Mouse (Mus musculus): Measurements from ENCODE around the gene Mstn.

Mstn gene

GRCm38 (mm10) chr1:53061340-53061739 lies at the start of gene Mstn:
TSS of gene Mstn (plus strand) at chr1:53061640.
- no peak for DNase-seq (ENCODE audit: low read depth)

GRCm38 (mm10) chr1:53014716-53015115 lies 46.7 kb upstream of the Mstn start:
- no peak for DNase-seq (ENCODE audit: low read depth)

- DNase-seq (ENCODE audit: low read depth): no peak
Observed at GRCm38 (mm10) chr1:53015606-53016005, 45.8 kb upstream of the Mstn start.

- DNase-seq (ENCODE audit: low read depth): no peak
Observed at GRCm38 (mm10) chr1:53018746-53019505, 42.5 kb upstream of the Mstn start.

GRCm38 (mm10) chr1:53020079-53020478 lies 41.4 kb upstream of the Mstn start, which contains the start of gene 1700019D03Rik:
TSS of gene 1700019D03Rik (minus strand) at chr1:53020179.
- no peak for DNase-seq (ENCODE audit: low read depth)

- DNase-seq (ENCODE audit: low read depth): peak; percentile 67
Observed at GRCm38 (mm10) chr1:53032550-53032949, 28.9 kb upstream of the Mstn start.

- no peak for DNase-seq (ENCODE audit: low read depth)
Observed at GRCm38 (mm10) chr1:53037443-53037871, 24.0 kb upstream of the Mstn start.

- no peak for DNase-seq (ENCODE audit: low read depth)
Observed at GRCm38 (mm10) chr1:53049763-53050427, 11.5 kb upstream of the Mstn start.

- peak; percentile 81 for DNase-seq (ENCODE audit: low read depth)
Observed at GRCm38 (mm10) chr1:53053087-53054022, 8.1 kb upstream of the Mstn start.

- DNase-seq (ENCODE audit: low read depth): no peak
Observed at GRCm38 (mm10) chr1:53059106-53059505, 2.3 kb upstream of the Mstn start.

- DNase-seq (ENCODE audit: low read depth): no peak
Observed at GRCm38 (mm10) chr1:53060499-53060898, 941 bp upstream of the Mstn start.

- DNase-seq (ENCODE audit: low read depth): no peak
Observed at GRCm38 (mm10) chr1:53061871-53062608, 600 bp downstream of the Mstn start.

GRCm38 (mm10) chr1:53063921-53064320 lies 2.5 kb downstream of the Mstn start:
- no peak for DNase-seq (ENCODE audit: low read depth)

- no peak for DNase-seq (ENCODE audit: low read depth)
Observed at GRCm38 (mm10) chr1:53069726-53070514, 8.5 kb downstream of the Mstn start.

- DNase-seq (ENCODE audit: low read depth): no peak
Observed at GRCm38 (mm10) chr1:53070664-53071175, 9.3 kb downstream of the Mstn start.

GRCm38 (mm10) chr1:53076656-53077055 lies 15.2 kb downstream of the Mstn start:
- DNase-seq (ENCODE audit: low read depth): peak; percentile 14

- DNase-seq (ENCODE audit: low read depth): peak; percentile 17
Observed at GRCm38 (mm10) chr1:53079876-53080275, 18.4 kb downstream of the Mstn start.

GRCm38 (mm10) chr1:53080603-53081002 lies 19.2 kb downstream of the Mstn start:
- DNase-seq (ENCODE audit: low read depth): no peak

GRCm38 (mm10) chr1:53085256-53085655 lies 23.8 kb downstream of the Mstn start:
- no peak for DNase-seq (ENCODE audit: low read depth)

GRCm38 (mm10) chr1:53085991-53086390 lies 24.6 kb downstream of the Mstn start:
- no peak for DNase-seq (ENCODE audit: low read depth)
